Mouse (Mus musculus) stomach, embryonic 14.5 days (tissue): ENCODE results near the gene Fscn3. TPM values are rescaled to one million over a fixed set of nuclear protein-coding genes. Genes with fewer than 3 reads are reported as not detected.

Experiments used
- ATAC-seq: fragments of 200-750 bp; cut with Nextera tagmentation; 2 replicates; pipeline ENCODE4 v1.8.0; 2017; ENCODE audit warnings: low read depth, moderate TSS enrichment; ENCODE audit not compliant: insufficient number of reproducible peaks, insufficient read depth, low FRiP score
- H3K27ac ChIP-seq: fragments of 300-500 bp; sonication (generic); 2 replicates; pipeline ENCODE4 v1.5.1; 2014; ENCODE audit warnings: mild to moderate bottlenecking, low read length, moderate library complexity, mixed read lengths
- H3K27me3 ChIP-seq: fragments of 300-500 bp; sonication (generic); 2 replicates; pipeline ENCODE4 v1.6.1; 2014; ENCODE audit warnings: low read length, control low read depth, mixed read lengths; ENCODE audit not compliant: control insufficient read depth, insufficient read depth
- H3K36me3 ChIP-seq: fragments of 300-500 bp; sonication (generic); 2 replicates; pipeline ENCODE4 v1.6.1; 2014; ENCODE audit warnings: mild to moderate bottlenecking, control low read depth, low read length, moderate library complexity, mixed read lengths; ENCODE audit not compliant: control insufficient read depth, insufficient read depth
- H3K4me1 ChIP-seq: fragments of 300-500 bp; sonication (generic); 2 replicates; pipeline ENCODE4 v1.6.1; 2014; ENCODE audit warnings: low read length, control low read depth, mixed read lengths; ENCODE audit not compliant: control insufficient read depth, insufficient read depth
- H3K4me2 ChIP-seq: fragments of 300-500 bp; sonication (generic); replicated peaks from 2 replicates; pipeline ENCODE4 v1.6.1; 2014; ENCODE audit warnings: low read depth, low read length, control low read depth
- H3K4me3 ChIP-seq: fragments of 300-500 bp; sonication (generic); 2 replicates; pipeline ENCODE4 v1.5.1; 2014; ENCODE audit warnings: low read depth, low read length, control low read depth
- H3K9ac ChIP-seq: fragments of 300-500 bp; sonication (generic); replicated peaks from 2 replicates; pipeline ENCODE4 v1.6.1; 2014; ENCODE audit warnings: low read depth, mild to moderate bottlenecking, control low read depth, low read length, moderate library complexity, mixed read lengths
- H3K9me3 ChIP-seq: fragments of 300-500 bp; sonication (generic); 2 replicates; pipeline ENCODE4 v1.6.1; 2016; ENCODE audit warnings: low read depth, low read length, control low read depth; ENCODE audit not compliant: control insufficient read depth
- WGBS: fragments of 180-500 bp; shearing (Covaris S2); extraction: QIAGEN DNeasy Blood & Tissue Kit; methylation state at CpG from one replicate; pipeline ENCODE4 v1.1.7; 2014; 5-methylcytosine and 5-hydroxymethylcytosine counted together
- polyA plus RNA-seq: library from polyadenylated mRNA; unstranded; fragments of >200 nt; fragmentation: Nextera tagmentation; extraction: Ambion mirVana; gene quantifications from 2 replicates; pipeline ENCODE4 v1.2.1, GENCODE M21; 2014

The Fscn3 gene
- polyA plus RNA-seq, 1 experiment from 2014 or later = not detected

DNA sequence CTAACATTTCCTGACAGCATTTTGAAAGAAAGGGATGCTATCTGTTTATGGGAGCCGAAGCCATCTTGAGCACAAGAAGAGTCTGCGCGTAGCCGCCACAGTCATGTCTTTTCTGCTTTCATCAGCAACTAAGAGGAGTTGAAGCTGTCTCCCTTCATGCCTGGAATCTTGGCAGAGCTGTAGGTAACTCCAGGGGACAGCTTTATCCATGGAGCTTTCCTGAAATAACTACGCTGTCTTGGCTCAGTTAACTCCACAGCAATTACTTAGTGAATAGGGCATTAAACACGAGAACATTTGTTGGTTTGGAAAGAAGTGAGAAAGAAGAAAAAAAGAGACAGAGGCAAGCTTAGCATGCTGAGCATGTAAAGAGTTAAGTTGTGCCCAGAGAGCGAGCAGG is 20.3 kb downstream of the Fscn3 start:
- H3K27ac ChIP-seq = no peak overlapping the region
- no peak overlapping the region for H3K4me2 ChIP-seq
- no peaks in the 10 kb centered on the region for H3K36me3 ChIP-seq
- no peak overlapping the region for H3K4me3 ChIP-seq
- H3K4me1 ChIP-seq = no peaks in the 10 kb centered on the region
- no peak for ATAC-seq
- WGBS = 87% methylated on average over 7 of the region's 7 CpGs
- no peaks in the 10 kb centered on the region for H3K9me3 ChIP-seq
- peaks cover 20% of the 10 kb centered on the region for H3K27me3 ChIP-seq
- H3K9ac ChIP-seq = no peak overlapping the region

DNA sequence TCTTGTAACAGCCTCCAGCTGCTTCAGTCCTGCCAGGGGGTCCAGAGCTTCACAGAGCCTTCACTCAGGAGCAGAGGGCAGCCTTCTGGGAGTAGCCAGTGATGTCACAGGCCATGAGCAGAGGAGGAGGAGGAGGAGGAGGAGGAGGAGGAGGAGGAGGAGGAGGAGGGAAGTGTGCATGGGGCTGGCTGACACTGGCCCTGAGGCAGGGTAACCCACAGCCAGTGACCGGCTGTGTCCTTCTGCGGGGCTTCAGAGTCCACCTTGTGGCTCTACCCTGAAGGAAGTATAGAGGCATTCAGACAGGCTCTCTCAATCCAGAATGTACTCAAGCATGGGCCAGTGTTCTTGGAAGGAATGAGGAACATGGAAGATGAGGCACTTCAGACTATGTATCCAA is 21.7 kb downstream of the Fscn3 start, which contains the start of gene Pax4:
Gene Pax4, minus strand, starts transcription at position 101 of the 400 bp plus-strand sequence.
- Histone ChIP-seq H3K4me1 (no peaks in the 10 kb centered on the region), H3K9me3 (no peaks in the 10 kb centered on the region), H3K27me3 (peaks cover 20% of the 10 kb centered on the region), H3K27ac (no peak within 1 kb of the TSS), H3K36me3 (no peaks in the 10 kb centered on the region), H3K9ac (no peak within 1 kb of the TSS), H3K4me3 (no peak within 1 kb of the TSS), H3K4me2 (no peak within 1 kb of the TSS)
- no peak for ATAC-seq
- 80% methylated on average over 2 of the region's 2 CpGs for WGBS

GRCm38 (mm10) chr6:28450481-28450880 is 22.9 kb downstream of the Fscn3 start:
- H3K36me3 ChIP-seq = no peaks in the 10 kb centered on the region
- H3K9ac ChIP-seq = no peak overlapping the region
- no peaks in the 10 kb centered on the region for H3K4me1 ChIP-seq
- ATAC-seq = no peak
- H3K9me3 ChIP-seq = no peaks in the 10 kb centered on the region
- WGBS = 11% methylated on average over 5 of the region's 5 CpGs
- no peak overlapping the region for H3K27ac ChIP-seq
- H3K4me2 ChIP-seq = no peak overlapping the region
- peaks cover 20% of the 10 kb centered on the region for H3K27me3 ChIP-seq
- H3K4me3 ChIP-seq = no peak overlapping the region

- no peak overlapping the region for H3K4me2 ChIP-seq
- H3K27me3 ChIP-seq = peaks cover 20% of the 10 kb centered on the region
- H3K9ac ChIP-seq = no peak overlapping the region
- H3K36me3 ChIP-seq = no peaks in the 10 kb centered on the region
- no peaks in the 10 kb centered on the region for H3K4me1 ChIP-seq
- 2% methylated on average over 12 of the region's 12 CpGs for WGBS
- no peak overlapping the region for H3K27ac ChIP-seq
- H3K9me3 ChIP-seq = no peaks in the 10 kb centered on the region
- ATAC-seq = no peak
- no peak overlapping the region for H3K4me3 ChIP-seq
Measured at GRCm38 (mm10) chr6:28450977-28451376, 23.4 kb downstream of the Fscn3 start.

GRCm38 (mm10) chr6:28459221-28459668 is 31.7 kb downstream of the Fscn3 start:
- Histone ChIP-seq H3K4me2 (no peak overlapping the region), H3K27ac (no peak overlapping the region), H3K9ac (no peak overlapping the region), H3K4me1 (no peaks in the 10 kb centered on the region), H3K27me3 (no peaks in the 10 kb centered on the region), H3K9me3 (no peaks in the 10 kb centered on the region), H3K36me3 (no peaks in the 10 kb centered on the region), H3K4me3 (no peak overlapping the region)
- ATAC-seq = no peak

GRCm38 (mm10) chr6:28460534-28460933 is 32.9 kb downstream of the Fscn3 start:
- Histone ChIP-seq H3K4me3 (no peak overlapping the region), H3K9me3 (no peaks in the 10 kb centered on the region), H3K27me3 (no peaks in the 10 kb centered on the region), H3K9ac (no peak overlapping the region), H3K36me3 (no peaks in the 10 kb centered on the region), H3K4me2 (no peak overlapping the region), H3K27ac (no peak overlapping the region), H3K4me1 (no peaks in the 10 kb centered on the region)
- ATAC-seq = no peak
- 3% methylated on average over 5 of the region's 5 CpGs for WGBS

DNA sequence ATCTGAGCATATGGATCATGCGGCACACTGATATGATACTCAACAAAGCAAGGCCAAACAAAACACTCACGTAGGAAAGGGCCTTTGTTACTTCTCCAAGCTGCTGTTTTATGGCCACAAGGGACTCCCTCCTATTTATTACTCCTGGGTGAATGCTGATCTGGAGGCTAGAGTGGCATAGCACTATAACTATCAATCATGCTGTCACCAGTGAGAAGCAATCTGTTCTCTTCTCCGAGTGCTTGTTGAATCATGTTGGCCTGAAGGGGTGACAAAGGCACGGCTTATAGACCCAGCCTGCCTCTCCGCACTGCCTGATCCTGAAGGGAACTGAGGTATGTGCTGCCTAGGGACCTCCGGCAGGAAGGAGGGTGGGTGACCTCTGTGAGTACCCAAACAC is 37.0 kb downstream of the Fscn3 start:
- 16% methylated on average over 6 of the region's 6 CpGs for WGBS
- H3K27ac ChIP-seq = no peak overlapping the region
- no peak for ATAC-seq
- no peak overlapping the region for H3K4me3 ChIP-seq
- H3K27me3 ChIP-seq = no peaks in the 10 kb centered on the region
- H3K36me3 ChIP-seq = no peaks in the 10 kb centered on the region
- H3K4me1 ChIP-seq = no peaks in the 10 kb centered on the region
- no peaks in the 10 kb centered on the region for H3K9me3 ChIP-seq
- H3K9ac ChIP-seq = no peak overlapping the region
- H3K4me2 ChIP-seq = no peak overlapping the region

- no peaks in the 10 kb centered on the region for H3K36me3 ChIP-seq
- no peak overlapping the region for H3K4me3 ChIP-seq
- H3K9me3 ChIP-seq = no peaks in the 10 kb centered on the region
- no peak overlapping the region for H3K9ac ChIP-seq
- no peaks in the 10 kb centered on the region for H3K4me1 ChIP-seq
- 74% methylated on average over 4 of the region's 4 CpGs for WGBS
- no peaks in the 10 kb centered on the region for H3K27me3 ChIP-seq
- H3K27ac ChIP-seq = no peak overlapping the region
- ATAC-seq = no peak
- no peak overlapping the region for H3K4me2 ChIP-seq
Measured at GRCm38 (mm10) chr6:28470017-28470602, 42.5 kb downstream of the Fscn3 start.

DNA sequence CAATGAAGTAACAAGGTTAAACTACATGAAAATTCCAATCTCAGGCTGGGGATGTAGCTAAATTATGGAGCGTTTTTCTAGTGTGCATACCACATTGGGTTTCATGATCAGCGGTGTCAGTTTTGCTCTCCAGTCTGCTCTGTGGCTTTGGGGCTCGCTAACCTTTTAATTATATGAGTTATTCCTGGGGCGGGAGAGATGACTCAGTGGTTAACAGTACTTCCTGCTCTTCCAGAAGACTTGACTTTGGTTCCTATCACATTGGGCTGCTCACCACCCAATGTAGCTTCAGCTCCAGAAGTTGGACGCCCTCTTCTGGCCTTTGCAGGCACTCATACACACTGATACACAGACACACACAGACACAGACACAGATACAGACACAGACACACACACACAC is 43.0 kb downstream of the Fscn3 start:
- H3K4me3 ChIP-seq = no peak overlapping the region
- no peak overlapping the region for H3K27ac ChIP-seq
- no peak for ATAC-seq
- H3K4me1 ChIP-seq = no peaks in the 10 kb centered on the region
- no peak overlapping the region for H3K4me2 ChIP-seq
- no peak overlapping the region for H3K9ac ChIP-seq
- H3K36me3 ChIP-seq = no peaks in the 10 kb centered on the region
- H3K27me3 ChIP-seq = no peaks in the 10 kb centered on the region
- no peaks in the 10 kb centered on the region for H3K9me3 ChIP-seq
- WGBS = 83% methylated on average over 5 of the region's 5 CpGs
